Mouse (Mus musculus) kidney, adult 2 months (tissue): ENCODE results near the gene Ppp1r1a.

Experiments used
- CTCF ChIP-seq: fragments of 200-500 bp; conservative IDR thresholded peaks from 2 replicates; pipeline ENCODE4 v1.5.1; 2011; ENCODE audit warnings: low read depth, mild to moderate bottlenecking, control low read depth, low read length, moderate library complexity, mixed read lengths; ENCODE audit not compliant: insufficient read depth, insufficient read length
- POLR2A ChIP-seq: fragments of 200-500 bp; IDR thresholded peaks from one replicate; pipeline ENCODE4 v1.6.1; 2011; ENCODE audit warnings: low read depth, low read length, control low read depth

GRCm38 (mm10) chr15:103537011-103537821 is 587 bp downstream of the Ppp1r1a start:
- no peak for TF ChIP-seq POLR2A
- no peak for TF ChIP-seq CTCF
